Mouse (Mus musculus) spleen, adult 2 months (tissue): ENCODE results near the gene Zfp276.

Source experiments
- CTCF ChIP-seq: fragments of 200-500 bp; IDR thresholded peaks from 2 replicates; pipeline ENCODE4 v1.5.1; 2011; ENCODE audit warnings: mild to moderate bottlenecking, inconsistent platforms; ENCODE audit not compliant: insufficient read depth, insufficient read length, insufficient replicate concordance; ENCODE audit errors: extremely low read depth
- POLR2A ChIP-seq: fragments of 200-500 bp; IDR thresholded peaks from 2 replicates; pipeline ENCODE4 v1.6.1; 2011; ENCODE audit warnings: low read depth, low read length, inconsistent platforms

DNA sequence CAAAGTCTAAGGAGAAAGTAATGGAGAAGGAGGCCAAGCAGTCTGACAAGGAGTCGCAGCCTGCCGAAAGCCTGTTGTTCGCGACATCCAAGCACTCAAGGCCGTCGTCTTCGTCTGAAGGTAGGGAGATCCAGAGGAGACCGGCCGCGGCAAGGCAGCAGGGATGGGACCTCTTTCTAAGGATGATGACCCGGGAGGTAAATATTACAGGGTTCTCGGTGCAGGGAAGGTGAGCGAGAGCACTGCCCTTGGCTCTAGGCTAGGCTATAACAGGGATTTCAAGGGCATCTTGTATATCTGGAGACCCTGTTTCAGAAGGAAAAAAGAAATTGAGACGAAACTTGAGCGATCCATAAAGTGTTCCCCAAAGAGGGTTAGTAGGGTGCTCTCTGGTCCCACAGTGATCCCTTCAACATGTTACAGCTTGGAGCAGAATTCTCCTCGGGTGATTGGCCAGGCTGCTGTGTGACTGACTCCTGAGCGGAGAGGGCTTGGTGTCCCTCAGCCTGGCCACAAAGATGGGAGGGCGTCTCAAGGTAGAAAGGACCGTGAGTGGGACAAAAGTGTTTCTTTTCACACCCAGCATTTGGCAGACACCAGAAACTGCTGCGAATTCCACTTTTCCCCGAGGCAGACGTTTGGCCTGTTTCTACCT lies 40.8 kb upstream of the Zfp276 start:
- TF ChIP-seq POLR2A (no peak), CTCF (no peak)
